Mouse (Mus musculus) MEL (cell line): Measurements from ENCODE around the gene Tbc1d24. TPM values are rescaled to one million over a fixed set of nuclear protein-coding genes. Genes with fewer than 3 reads are reported as not detected.

Experiments used
- DNase-seq: peaks from one replicate; pipeline ENCODE4 v3.0.0; 2011; ENCODE audit warnings: low read depth, low spot score
- H3K27ac ChIP-seq: 2 replicates; pipeline ENCODE4 v1.5.1; 2012; ENCODE audit warnings: low read depth, mild to moderate bottlenecking, control low read depth, low read length, moderate library complexity; ENCODE audit not compliant: control insufficient read depth
- H3K27me3 ChIP-seq, 2 experiments: fragments of 150-350 bp in 1 of 2; sonication (generic) in 1 of 2; 2 replicates each; pipeline ENCODE4 v1.6.1; 2012; ENCODE audit warnings: low read length in 2 of 2, mild to moderate bottlenecking in 2 of 2, improper control_type of control experiment in 1 of 2, moderate library complexity in 1 of 2; ENCODE audit not compliant: insufficient read depth in 2 of 2, control insufficient read depth in 1 of 2
- H3K36me3 ChIP-seq, 2 experiments: 2 replicates each; pipeline ENCODE4 v1.6.1; 2012 to 2014; ENCODE audit warnings: low read length in 2 of 2, improper control_type of control experiment in 1 of 2, inconsistent platforms in 1 of 2, mild to moderate bottlenecking in 1 of 2; ENCODE audit not compliant: insufficient read depth in 2 of 2, control insufficient read depth in 1 of 2
- H3K4me1 ChIP-seq, 2 experiments: fragments of 150-350 bp in 1 of 2; sonication (generic) in 1 of 2; 2 replicates each; pipeline ENCODE4 v1.6.1; 2012; ENCODE audit warnings: low read length in 2 of 2, improper control_type of control experiment in 1 of 2, mild to moderate bottlenecking in 1 of 2; ENCODE audit not compliant: insufficient read depth in 2 of 2, control insufficient read depth in 1 of 2
- H3K4me3 ChIP-seq, 2 experiments: fragments of 150-350 bp in 1 of 2; sonication (generic) in 1 of 2; 2 replicates each; pipeline ENCODE4 v1.5.1; 2012; ENCODE audit warnings: low read depth in 2 of 2, low read length in 2 of 2, mild to moderate bottlenecking in 2 of 2, moderate library complexity in 2 of 2, control low read depth in 1 of 2, improper control_type of control experiment in 1 of 2; ENCODE audit not compliant: control insufficient read depth in 1 of 2, insufficient read depth in 1 of 2
- H3K79me2 ChIP-seq: 2 replicates; pipeline ENCODE4 v1.6.1; 2012; ENCODE audit warnings: mild to moderate bottlenecking, low read length, moderate library complexity; ENCODE audit not compliant: control insufficient read depth, poor library complexity, insufficient read depth
- H3K9ac ChIP-seq: 2 replicates; pipeline ENCODE4 v1.6.1; 2012; ENCODE audit warnings: low read depth, mild to moderate bottlenecking, control low read depth, low read length, moderate library complexity; ENCODE audit not compliant: control insufficient read depth, poor library complexity, severe bottlenecking
- H3K9me3 ChIP-seq: fragments of 150-350 bp; sonication (generic); replicated peaks from 2 replicates; pipeline ENCODE4 v1.6.1; 2012; ENCODE audit warnings: mild to moderate bottlenecking, low read length, improper control_type of control experiment, moderate library complexity; ENCODE audit not compliant: insufficient read depth
- CHD1 ChIP-seq: IDR thresholded peaks from 2 replicates; pipeline ENCODE4 v1.6.1; 2012; ENCODE audit warnings: low read depth, mild to moderate bottlenecking, inconsistent platforms, low read length, improper control_type of control experiment
- CHD2 ChIP-seq: IDR thresholded peaks from 2 replicates; pipeline ENCODE4 v1.6.1; 2011; ENCODE audit warnings: low read length, improper control_type of control experiment
- ELF1 ChIP-seq: IDR thresholded peaks from 2 replicates; pipeline ENCODE4 v1.6.1; 2014; ENCODE audit warnings: low read depth, mild to moderate bottlenecking, inconsistent platforms, low read length, improper control_type of control experiment, moderate library complexity
- ETS1 ChIP-seq: IDR thresholded peaks from 2 replicates; pipeline ENCODE4 v1.6.1; 2012; ENCODE audit warnings: low read depth, mild to moderate bottlenecking, inconsistent platforms, low read length, improper control_type of control experiment, moderate library complexity
- GABPA ChIP-seq: IDR thresholded peaks from 2 replicates; pipeline ENCODE4 v1.6.1; 2012; ENCODE audit warnings: low read depth, mild to moderate bottlenecking, inconsistent platforms, low read length, improper control_type of control experiment, moderate library complexity
- GATA1 ChIP-seq: IDR thresholded peaks from 2 replicates; pipeline ENCODE4 v1.6.1; 2011; ENCODE audit warnings: low read depth, low read length, improper control_type of control experiment
- JUND ChIP-seq: IDR thresholded peaks from 2 replicates; pipeline ENCODE4 v1.6.1; 2011; ENCODE audit warnings: low read depth, mild to moderate bottlenecking, improper control_type of control experiment, low read length
- MAFK ChIP-seq: IDR thresholded peaks from 2 replicates; pipeline ENCODE4 v1.6.1; 2011; ENCODE audit warnings: low read depth, mild to moderate bottlenecking, low read length, improper control_type of control experiment, borderline replicate concordance
- MAX ChIP-seq: IDR thresholded peaks from 2 replicates; pipeline ENCODE4 v1.6.1; 2011; ENCODE audit warnings: low read length, improper control_type of control experiment
- MEF2A ChIP-seq: IDR thresholded peaks from 2 replicates; pipeline ENCODE4 v1.6.1; 2014; ENCODE audit warnings: low read depth, mild to moderate bottlenecking, inconsistent platforms, low read length, improper control_type of control experiment; ENCODE audit not compliant: poor library complexity, insufficient replicate concordance, severe bottlenecking; ENCODE audit errors: extremely low read depth
- MXI1 ChIP-seq: IDR thresholded peaks from 2 replicates; pipeline ENCODE4 v1.6.1; 2011; ENCODE audit warnings: mild to moderate bottlenecking, low read depth, low read length, improper control_type of control experiment
- NELFE ChIP-seq: IDR thresholded peaks from 2 replicates; pipeline ENCODE4 v1.6.1; 2011; ENCODE audit warnings: low read depth, low read length, improper control_type of control experiment
- POLR2A ChIP-seq, 2 experiments: IDR thresholded peaks; 2 replicates each; pipeline ENCODE4 v1.6.1; 2011 to 2012; ENCODE audit warnings: low read length in 2 of 2, mild to moderate bottlenecking in 2 of 2, control low read depth in 1 of 2, improper control_type of control experiment in 1 of 2, low read depth in 1 of 2, moderate library complexity in 1 of 2; ENCODE audit not compliant: control insufficient read depth in 1 of 2, insufficient read depth in 1 of 2, poor library complexity in 1 of 2
- POLR2AphosphoS2 ChIP-seq: IDR thresholded peaks from 2 replicates; pipeline ENCODE4 v1.6.1; 2011; ENCODE audit warnings: low read length, improper control_type of control experiment
- RAD21 ChIP-seq: IDR thresholded peaks from 2 replicates; pipeline ENCODE4 v1.6.1; 2011; ENCODE audit warnings: mild to moderate bottlenecking, low read depth, low read length, improper control_type of control experiment
- RCOR1 ChIP-seq: IDR thresholded peaks from 2 replicates; pipeline ENCODE4 v1.6.1; 2012; ENCODE audit warnings: low read depth, mild to moderate bottlenecking, inconsistent platforms, low read length, improper control_type of control experiment
- SIN3A ChIP-seq: IDR thresholded peaks from 2 replicates; pipeline ENCODE4 v1.6.1; 2012; ENCODE audit warnings: low read length, improper control_type of control experiment, inconsistent platforms
- TAL1 ChIP-seq: IDR thresholded peaks from 2 replicates; pipeline ENCODE4 v1.6.1; 2012; ENCODE audit warnings: mild to moderate bottlenecking, inconsistent platforms, low read length, moderate library complexity, mixed read lengths
- TBP ChIP-seq: IDR thresholded peaks from 2 replicates; pipeline ENCODE4 v1.8.0; 2011; ENCODE audit warnings: low read depth, low read length, improper control_type of control experiment
- TCF12 ChIP-seq: IDR thresholded peaks from 2 replicates; pipeline ENCODE4 v1.6.1; 2014; ENCODE audit warnings: low read depth, mild to moderate bottlenecking, inconsistent platforms, low read length, improper control_type of control experiment, moderate library complexity
- UBTF ChIP-seq: IDR thresholded peaks from 2 replicates; pipeline ENCODE4 v1.6.1; 2012; ENCODE audit warnings: low read depth, mild to moderate bottlenecking, inconsistent platforms, low read length, improper control_type of control experiment, moderate library complexity, borderline replicate concordance; ENCODE audit not compliant: insufficient read depth
- USF1 ChIP-seq: IDR thresholded peaks from 2 replicates; pipeline ENCODE4 v1.6.1; 2014; ENCODE audit warnings: low read depth, mild to moderate bottlenecking, inconsistent platforms, low read length, improper control_type of control experiment, moderate library complexity
- ZC3H11A ChIP-seq: IDR thresholded peaks from 2 replicates; pipeline ENCODE4 v1.6.1; 2012; ENCODE audit warnings: low read depth, mild to moderate bottlenecking, inconsistent platforms, low read length, improper control_type of control experiment
- polyA plus RNA-seq, 2 experiments: library from polyadenylated mRNA; stranded (reverse) in 1 of 2; unstranded in 1 of 2; fragments of >175 nt in 1 of 2; fragments of >200 nt in 1 of 2; gene quantifications; 2 replicates each; pipeline versions ENCODE4 v1.2.1 to v1.2.4; 2012; ENCODE audit warnings: low replicate concordance in 2 of 2, low read depth in 1 of 2; ENCODE audit not compliant: insufficient read length in 2 of 2, insufficient read depth in 1 of 2, missing spikeins in 1 of 2
- total RNA-seq: library from RNA; depleted of rRNA; stranded (reverse); fragments of 300-350 nt; gene quantifications from 2 replicates; pipeline ENCODE4 v1.2.3, GENCODE M21; 2012

The Tbc1d24 gene
- total and polyA plus RNA-seq, 3 experiments: 24.3 to 34.2 (median 27.3) TPM

DNA sequence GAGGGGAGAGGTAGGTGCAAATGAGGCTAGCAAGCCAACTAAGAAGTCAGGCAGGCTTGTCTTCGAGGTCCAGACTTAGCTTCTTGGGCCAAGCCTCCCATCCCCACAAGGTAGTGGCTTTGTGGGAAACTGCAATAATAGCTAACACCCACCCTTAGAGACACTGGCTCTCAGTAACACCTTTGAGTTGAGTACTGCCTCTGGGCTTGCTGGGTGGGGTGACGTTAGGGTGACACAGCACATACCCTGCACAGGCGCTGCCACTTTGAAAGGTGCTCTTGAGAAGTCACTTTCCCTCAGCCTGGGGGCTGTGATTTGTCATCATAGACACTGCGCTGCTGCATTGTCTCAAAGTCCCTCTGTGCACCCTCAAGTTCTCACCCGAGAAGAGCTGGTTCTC lies 11.6 kb downstream of the Tbc1d24 start:
- peaks cover 3 to 7% of the 10 kb centered on the region in 2 experiments; a peak in 3 of 4 replicates for H3K36me3 ChIP-seq
- H3K4me3 ChIP-seq: no peak overlapping the region

DNA sequence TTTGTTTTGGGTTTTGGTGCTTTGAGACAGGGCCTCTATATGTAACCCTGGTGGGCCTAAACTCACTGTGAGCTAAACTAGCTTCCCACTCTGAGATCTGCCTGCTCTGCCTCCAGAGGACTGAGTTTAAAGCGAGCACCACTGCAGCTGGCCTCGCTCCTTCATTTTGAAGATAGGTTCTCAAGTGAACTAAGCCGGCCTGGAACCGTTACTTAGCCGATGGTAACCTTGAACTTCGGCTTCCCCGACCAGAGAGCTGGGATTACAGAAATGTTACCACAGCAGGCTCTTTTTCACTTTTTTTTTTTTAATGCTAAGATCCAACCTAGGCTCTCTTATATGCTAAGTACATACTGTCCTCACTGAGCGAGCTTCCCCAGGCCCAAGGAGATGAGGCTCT lies 12.1 kb downstream of the Tbc1d24 start:
- H3K4me1 ChIP-seq: peaks cover 0 to 9% of the 10 kb centered on the region in 2 experiments; a peak in 2 of 4 replicates
- no peak overlapping the region for H3K4me3 ChIP-seq
- H3K36me3 ChIP-seq: peaks cover 3 to 7% of the 10 kb centered on the region in 2 experiments; a peak in 3 of 4 replicates
- H3K27ac ChIP-seq: no peak overlapping the region
- H3K79me2 ChIP-seq: peaks cover 14% of the 10 kb centered on the region
- no peak overlapping the region for H3K9ac ChIP-seq
- no peak for DNase-seq
- H3K27me3 ChIP-seq: no peaks in the 10 kb centered on the region
- no peak for TF ChIP-seq USF1
- TF ChIP-seq JUND: no peak
- no peak for TF ChIP-seq MEF2A
- TF ChIP-seq UBTF: no peak
- TF ChIP-seq ELF1: no peak
- no peak for TF ChIP-seq ZC3H11A
- no peak for TF ChIP-seq TBP
- TF ChIP-seq POLR2A (IDR thresholded peaks at IDR 0.05; ENCODE audit: control insufficient read depth in 1 of 2, insufficient read depth in 1 of 2, low read depth in 1 of 2, low read length in 2 of 2, poor library complexity in 1 of 2): no peak
- no peak for TF ChIP-seq RAD21
- no peak for TF ChIP-seq GATA1
- no peak for TF ChIP-seq ETS1
- TF ChIP-seq SIN3A: no peak
- no peaks in the 10 kb centered on the region for H3K9me3 ChIP-seq

More for the DNA sequence above, 11.6 kb downstream of the Tbc1d24 start:
- no peak overlapping the region for H3K27ac ChIP-seq
- peaks cover 0 to 12% of the 10 kb centered on the region in 2 experiments; a peak in 3 of 4 replicates for H3K4me1 ChIP-seq
- TF ChIP-seq ZC3H11A (no peak), CHD1 (no peak), CHD2 (no peak), TCF12 (no peak), RAD21 (no peak), ETS1 (no peak)
- H3K79me2 ChIP-seq: peaks cover 14% of the 10 kb centered on the region
- H3K27me3 ChIP-seq: no peaks in the 10 kb centered on the region
- DNase-seq: no peak
- no peaks in the 10 kb centered on the region for H3K9me3 ChIP-seq
- no peak overlapping the region for H3K9ac ChIP-seq

DNA sequence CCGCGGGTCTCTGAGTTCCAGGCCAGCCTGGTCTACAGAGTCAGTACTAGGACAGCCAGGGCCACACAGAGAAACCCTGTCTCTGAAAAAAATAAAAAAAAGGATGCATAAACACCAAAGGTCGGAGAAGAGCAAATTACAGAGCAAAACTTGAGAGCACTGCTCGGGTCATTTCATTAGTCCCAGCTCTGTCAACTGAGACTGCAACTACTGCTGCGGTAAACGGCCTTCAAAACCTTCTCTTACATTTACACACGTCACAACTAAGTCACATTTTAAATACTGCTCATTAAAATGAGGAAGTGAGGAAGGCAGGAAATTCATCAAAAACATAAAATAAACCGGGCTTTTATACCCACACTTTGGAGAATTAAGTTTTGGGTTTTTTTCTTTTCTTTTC lies 12.5 kb downstream of the Tbc1d24 start:
- H3K36me3 ChIP-seq: peaks cover 3 to 7% of the 10 kb centered on the region in 2 experiments; a peak in 3 of 4 replicates
- no peaks in the 10 kb centered on the region for H3K27me3 ChIP-seq
- no peak overlapping the region for H3K27ac ChIP-seq
- DNase-seq: no peak
- no peaks in the 10 kb centered on the region for H3K9me3 ChIP-seq
- H3K9ac ChIP-seq: no peak overlapping the region
- no peak overlapping the region for H3K4me3 ChIP-seq
- H3K4me1 ChIP-seq: peaks cover 0 to 9% of the 10 kb centered on the region in 2 experiments; a peak in 2 of 4 replicates
- H3K79me2 ChIP-seq: peaks cover 14% of the 10 kb centered on the region
- TF ChIP-seq TAL1 (no peak), POLR2AphosphoS2 (no peak), MAFK (no peak), ELF1 (no peak), NELFE (no peak), POLR2A (IDR thresholded peaks at IDR 0.05; ENCODE audit: control insufficient read depth in 1 of 2, insufficient read depth in 1 of 2, low read depth in 1 of 2, low read length in 2 of 2, poor library complexity in 1 of 2) (no peak), MXI1 (no peak), ETS1 (no peak), USF1 (no peak), GATA1 (no peak), MAX (no peak), GABPA (no peak), RCOR1 (no peak)
